Mouse (Mus musculus) heart, embryonic 11.5 days (tissue): ENCODE results near the gene Mettl16. TPM values are rescaled to one million over a fixed set of nuclear protein-coding genes. Genes with fewer than 3 reads are reported as not detected.
"Not testable (repeated sequence)": the region's sequence is repeated elsewhere in the genome, so short reads cannot be mapped to it uniquely, and the experiment has no call there.

ENCODE experiments used
- ATAC-seq: fragments of 200-750 bp; cut with Nextera tagmentation; replicated peaks from 2 replicates; pipeline ENCODE4 v1.8.0; 2017; ENCODE audit warnings: moderate library complexity; ENCODE audit not compliant: insufficient number of reproducible peaks, low FRiP score, low TSS enrichment
- H3K27ac ChIP-seq: fragments of 300-500 bp; sonication (generic); 2 replicates; pipeline ENCODE4 v1.5.1; 2014; ENCODE audit warnings: mild to moderate bottlenecking, low read depth, low read length
- H3K27me3 ChIP-seq: fragments of 300-500 bp; sonication (generic); 2 replicates; pipeline ENCODE4 v1.6.1; 2014; ENCODE audit warnings: mild to moderate bottlenecking, low read length, mixed read lengths; ENCODE audit not compliant: control insufficient read depth, insufficient read depth
- H3K36me3 ChIP-seq: fragments of 300-500 bp; sonication (generic); 2 replicates; pipeline ENCODE4 v1.6.1; 2014; ENCODE audit warnings: mild to moderate bottlenecking, low read length, moderate library complexity, mixed read lengths; ENCODE audit not compliant: control insufficient read depth, insufficient read depth
- H3K4me1 ChIP-seq: fragments of 300-500 bp; sonication (generic); 2 replicates; pipeline ENCODE4 v1.6.1; 2014; ENCODE audit warnings: low read length; ENCODE audit not compliant: control insufficient read depth, insufficient read depth
- H3K4me2 ChIP-seq: fragments of 300-500 bp; sonication (generic); 2 replicates; pipeline ENCODE4 v1.6.1; 2014; ENCODE audit warnings: mild to moderate bottlenecking, moderate library complexity
- H3K4me3 ChIP-seq: fragments of 300-500 bp; sonication (generic); 2 replicates; pipeline ENCODE4 v1.5.1; 2014; ENCODE audit warnings: low read depth, low read length
- H3K9ac ChIP-seq: fragments of 300-500 bp; sonication (generic); 2 replicates; pipeline ENCODE4 v1.6.1; 2014; ENCODE audit warnings: mild to moderate bottlenecking, low read depth, low read length, moderate library complexity
- H3K9me3 ChIP-seq: fragments of 300-500 bp; sonication (generic); replicated peaks from 2 replicates; pipeline ENCODE4 v1.6.1; 2016; ENCODE audit warnings: low read length; ENCODE audit not compliant: control insufficient read depth
- WGBS: fragments of 180-500 bp; shearing (Covaris S2); extraction: QIAGEN DNeasy Blood & Tissue Kit; methylation state at CpG from one replicate; pipeline ENCODE4 v1.1.7; 2014; ENCODE audit not compliant: insufficient replicate concordance; 5-methylcytosine and 5-hydroxymethylcytosine counted together
- polyA plus RNA-seq: library from polyadenylated mRNA; unstranded; fragments of >200 nt; fragmentation: Nextera tagmentation; extraction: Ambion mirVana; gene quantifications from 2 replicates; pipeline ENCODE4 v1.2.1, GENCODE M21; 2014

Mettl16 gene
- polyA plus RNA-seq, 1 experiment from 2014 or later = 28.5 TPM

DNA sequence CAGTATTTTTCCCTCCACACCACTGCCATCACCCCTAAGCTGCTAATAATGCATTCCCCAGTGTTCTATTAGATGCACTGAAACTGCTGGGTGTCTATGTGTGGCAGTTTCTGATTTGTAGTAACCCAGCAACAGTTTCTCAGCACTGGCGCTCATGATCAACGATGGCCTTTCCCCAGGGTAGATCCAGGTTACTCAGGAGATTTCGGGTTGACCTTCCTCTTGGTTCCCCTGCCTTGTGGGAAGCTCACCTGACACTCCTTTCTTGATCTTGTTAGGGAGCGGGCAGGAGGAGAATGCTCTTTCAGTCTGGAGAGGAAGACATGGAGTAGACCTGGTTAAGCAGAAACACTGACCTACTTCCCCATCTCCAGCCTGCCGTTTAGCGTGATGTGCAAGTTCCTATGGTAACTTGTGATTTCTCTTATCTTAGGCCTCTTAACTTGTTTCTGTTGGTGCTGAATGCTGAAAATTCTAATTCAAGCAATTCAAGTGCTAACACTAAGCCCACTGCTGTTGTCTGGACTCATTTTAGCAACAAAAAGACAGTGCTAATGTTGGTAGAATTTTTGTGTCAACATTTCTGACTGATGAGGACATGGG, 37.7 kb downstream of the Mettl16 start:
- Histone ChIP-seq H3K36me3 (peaks cover 18% of the 10 kb centered on the region), H3K27ac (no peak overlapping the region), H3K9me3 (no peaks in the 10 kb centered on the region), H3K4me1 (no peaks in the 10 kb centered on the region), H3K27me3 (no peaks in the 10 kb centered on the region), H3K4me3 (no peak overlapping the region), H3K4me2 (no peak overlapping the region), H3K9ac (no peak overlapping the region)
- 92% methylated on average over 6 of the region's 6 CpGs for WGBS
- ATAC-seq = no peak

DNA sequence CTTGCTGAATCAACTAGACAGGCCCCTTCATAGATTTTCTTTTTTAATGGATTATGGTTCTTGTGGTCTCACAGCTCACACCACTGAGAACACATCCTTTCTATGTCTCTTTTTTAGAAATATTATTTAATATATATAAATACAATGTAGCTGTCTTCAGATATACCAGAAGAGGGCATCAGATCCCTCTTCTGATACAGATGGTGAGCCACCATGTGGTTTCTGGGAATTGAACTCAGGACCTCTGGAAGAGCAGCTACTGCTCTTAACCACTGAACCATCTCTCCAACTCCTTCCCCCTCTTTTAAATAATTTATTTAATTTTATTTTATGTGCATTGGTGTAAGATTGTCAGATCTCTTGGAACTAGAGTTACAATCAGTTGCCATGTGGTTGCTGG, 39.5 kb downstream of the Mettl16 start:
- H3K4me1 ChIP-seq = no peaks in the 10 kb centered on the region
- no peaks in the 10 kb centered on the region for H3K9me3 ChIP-seq
- H3K27me3 ChIP-seq = no peaks in the 10 kb centered on the region
- H3K36me3 ChIP-seq = peaks cover 13% of the 10 kb centered on the region
- no peak overlapping the region for H3K4me2 ChIP-seq
- no peak overlapping the region for H3K4me3 ChIP-seq
- ATAC-seq = no peak
- no peak overlapping the region for H3K9ac ChIP-seq
- H3K27ac ChIP-seq = no peak overlapping the region

- H3K4me1 ChIP-seq, H3K9me3 ChIP-seq, H3K9ac ChIP-seq, H3K36me3 ChIP-seq, ATAC-seq, H3K27me3 ChIP-seq, H3K4me3 ChIP-seq: not testable (repeated sequence)
- WGBS = 56% methylated on average over 3 of the region's 3 CpGs
- H3K27ac ChIP-seq = peak overlapping the region; percentile 54; the same call in 1 of the 2 replicates
- peak overlapping the region; percentile 22; the same call in 1 of the 2 replicates for H3K4me2 ChIP-seq
These were observed 40.4 kb downstream of the Mettl16 start for GRCm38 (mm10) chr11:74811027-74811426.

DNA sequence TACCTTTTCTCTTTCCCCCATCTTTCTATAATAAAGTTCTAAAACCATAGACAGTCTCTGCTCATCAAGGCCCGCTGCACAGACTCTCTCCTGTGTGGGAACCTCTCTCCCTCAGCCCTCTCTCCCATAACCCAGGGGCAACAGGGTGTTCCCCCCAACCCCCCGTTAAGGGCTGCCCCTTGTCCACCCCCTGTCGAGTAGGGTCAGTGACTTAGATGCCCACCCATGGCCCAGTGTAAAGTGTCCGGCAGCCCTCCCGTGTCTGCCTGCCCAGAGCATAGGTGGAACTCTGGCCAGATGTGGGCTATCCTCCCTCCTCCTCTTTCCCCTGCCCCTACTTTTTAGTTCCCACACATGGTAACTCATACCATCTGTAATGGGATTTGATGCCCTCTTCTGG, 40.9 kb downstream of the Mettl16 start:
- no peaks in the 10 kb centered on the region for H3K9me3 ChIP-seq
- no peak overlapping the region for H3K9ac ChIP-seq
- 60% methylated on average over 5 of the region's 5 CpGs for WGBS
- H3K4me3 ChIP-seq = no peak overlapping the region
- no peaks in the 10 kb centered on the region for H3K4me1 ChIP-seq
- H3K36me3 ChIP-seq = peaks cover 6% of the 10 kb centered on the region
- no peak for ATAC-seq
- no peaks in the 10 kb centered on the region for H3K27me3 ChIP-seq
- peak overlapping the region; percentile 22 for H3K4me2 ChIP-seq
- H3K27ac ChIP-seq = peak overlapping the region; percentile 54; the same call in 1 of the 2 replicates

DNA sequence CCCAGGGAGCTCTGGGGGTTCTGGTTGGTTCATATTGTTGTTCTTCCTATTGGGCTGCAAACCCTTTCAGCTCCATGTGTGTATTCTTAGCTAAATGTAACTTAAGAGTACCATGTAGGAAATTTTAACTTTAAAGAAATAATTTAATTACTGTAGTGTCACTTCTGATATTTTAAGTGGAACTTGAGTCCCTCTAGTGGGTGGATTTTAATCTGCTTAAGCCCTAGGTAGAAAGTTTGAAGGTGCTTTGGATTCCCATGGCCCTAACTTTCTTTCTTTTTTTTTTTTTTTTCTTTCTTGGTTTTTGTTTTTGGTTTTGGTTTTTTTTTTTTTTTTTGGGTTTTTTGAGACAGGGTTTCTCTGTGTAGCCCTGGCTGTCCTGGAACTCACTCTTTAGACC, 45.2 kb downstream of the Mettl16 start:
- Histone ChIP-seq H3K4me3 (no peak overlapping the region), H3K27me3 (no peaks in the 10 kb centered on the region), H3K27ac (no peak overlapping the region), H3K9ac (no peak overlapping the region), H3K36me3 (peaks cover 7% of the 10 kb centered on the region; the same call in 1 of the 2 replicates), H3K4me1 (no peaks in the 10 kb centered on the region), H3K4me2 (no peak overlapping the region), H3K9me3 (no peaks in the 10 kb centered on the region)
- ATAC-seq = no peak

- H3K4me2 ChIP-seq = no peak overlapping the region
- H3K36me3 ChIP-seq = peaks cover 7% of the 10 kb centered on the region; the same call in 1 of the 2 replicates
- WGBS = 58% methylated on average over 1 of the region's 1 CpGs
- no peak for ATAC-seq
- no peaks in the 10 kb centered on the region for H3K27me3 ChIP-seq
- H3K4me1 ChIP-seq = no peaks in the 10 kb centered on the region
- no peak overlapping the region for H3K9ac ChIP-seq
- H3K4me3 ChIP-seq = no peak overlapping the region
- no peaks in the 10 kb centered on the region for H3K9me3 ChIP-seq
- no peak overlapping the region for H3K27ac ChIP-seq
These were observed 50.3 kb downstream of the Mettl16 start for GRCm38 (mm10) chr11:74820921-74821320.

DNA sequence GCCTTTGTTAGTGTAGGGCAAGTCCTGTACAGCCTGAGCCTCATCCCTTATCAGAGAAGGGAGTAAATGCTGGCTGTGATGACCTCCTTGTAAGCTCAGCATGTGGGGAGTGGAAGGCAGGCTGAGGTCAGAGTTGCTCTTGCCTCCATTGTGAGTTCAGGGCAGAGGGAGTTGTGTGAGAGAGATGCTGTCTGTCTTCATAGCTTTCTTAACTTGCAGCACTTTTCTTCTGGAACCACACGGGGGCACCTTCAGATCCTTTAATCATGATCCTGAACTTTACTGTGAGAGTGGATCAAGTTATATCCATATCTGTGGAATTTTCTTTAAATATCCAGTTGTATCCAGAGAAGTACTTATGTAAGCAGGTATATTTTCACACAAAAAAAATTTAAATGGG, 50.8 kb downstream of the Mettl16 start:
- Histone ChIP-seq H3K27me3 (no peaks in the 10 kb centered on the region), H3K4me3 (no peak overlapping the region), H3K9ac (no peak overlapping the region), H3K9me3 (no peaks in the 10 kb centered on the region), H3K4me2 (no peak overlapping the region), H3K27ac (no peak overlapping the region), H3K4me1 (no peaks in the 10 kb centered on the region), H3K36me3 (peaks cover 7% of the 10 kb centered on the region; the same call in 1 of the 2 replicates)
- 29% methylated on average over 1 of the region's 1 CpGs for WGBS
- ATAC-seq = no peak

- no peaks in the 10 kb centered on the region; the same call in 1 of the 2 replicates for H3K36me3 ChIP-seq
- H3K9ac ChIP-seq = no peak overlapping the region
- no peak for ATAC-seq
- H3K9me3 ChIP-seq = no peaks in the 10 kb centered on the region
- WGBS = 84% methylated on average over 7 of the region's 7 CpGs
- no peaks in the 10 kb centered on the region for H3K27me3 ChIP-seq
- no peak overlapping the region for H3K27ac ChIP-seq
- H3K4me3 ChIP-seq = no peak overlapping the region
- H3K4me1 ChIP-seq = peaks cover 2% of the 10 kb centered on the region; the same call in 1 of the 2 replicates
- no peak overlapping the region for H3K4me2 ChIP-seq
These were observed 52.3 kb downstream of the Mettl16 start for GRCm38 (mm10) chr11:74822746-74823440.

- Histone ChIP-seq H3K27me3 (no peaks in the 10 kb centered on the region), H3K27ac (no peak overlapping the region), H3K36me3 (no peaks in the 10 kb centered on the region), H3K4me3 (no peak overlapping the region), H3K9ac (no peak overlapping the region), H3K9me3 (no peaks in the 10 kb centered on the region), H3K4me1 (peaks cover 16% of the 10 kb centered on the region), H3K4me2 (no peak overlapping the region)
- WGBS = 55% methylated on average over 7 of the region's 7 CpGs
- ATAC-seq = no peak
These were observed 55.5 kb downstream of the Mettl16 start for GRCm38 (mm10) chr11:74826151-74826550.
